Mouse (Mus musculus): ENCODE results near the gene Zfp106.

GRCm38 (mm10) chr2:120502605-120502990 lies 61.0 kb downstream of the Zfp106 start:
- TF ChIP-seq CTCF (IDR thresholded peaks at IDR 0.05; ENCODE audit: extremely low read depth, insufficient read length, insufficient replicate concordance, low read depth, low read length) = no peak
- no peak for TF ChIP-seq POLR2A (IDR thresholded peaks at IDR 0.05; ENCODE audit: low read depth, low read length)

All from small intestine, adult 2 months (tissue).